Mouse (Mus musculus) heart, adult 2 months (tissue): ENCODE data around the gene Spata13.

Source experiments
- CTCF ChIP-seq: fragments of 200-600 bp; IDR thresholded peaks from 2 replicates; pipeline ENCODE4 v1.8.1; 2022; ENCODE audit warnings: antibody characterized with exemption, mild to moderate bottlenecking, moderate library complexity
- POLR2A ChIP-seq: fragments of 200-500 bp; IDR thresholded peaks from 2 replicates; pipeline ENCODE4 v1.6.1; 2011; ENCODE audit warnings: mild to moderate bottlenecking, low read depth, low read length, control low read depth; ENCODE audit not compliant: insufficient read depth

- peak; percentile 90 for TF ChIP-seq CTCF
- TF ChIP-seq POLR2A = no peak
These were observed 54.9 kb downstream of the Spata13 start for GRCm38 (mm10) chr14:60688509-60689205.
